Mouse (Mus musculus) right cerebral cortex, postnatal 10 days (tissue): ENCODE results near the gene Mrgpre.

Experiments
- DNase-seq, 2 experiments: peaks; one replicate each; pipeline ENCODE4 v3.0.0; 2021; ENCODE audit warnings: low spot score in 2 of 2

Gene Mrgpre

DNA sequence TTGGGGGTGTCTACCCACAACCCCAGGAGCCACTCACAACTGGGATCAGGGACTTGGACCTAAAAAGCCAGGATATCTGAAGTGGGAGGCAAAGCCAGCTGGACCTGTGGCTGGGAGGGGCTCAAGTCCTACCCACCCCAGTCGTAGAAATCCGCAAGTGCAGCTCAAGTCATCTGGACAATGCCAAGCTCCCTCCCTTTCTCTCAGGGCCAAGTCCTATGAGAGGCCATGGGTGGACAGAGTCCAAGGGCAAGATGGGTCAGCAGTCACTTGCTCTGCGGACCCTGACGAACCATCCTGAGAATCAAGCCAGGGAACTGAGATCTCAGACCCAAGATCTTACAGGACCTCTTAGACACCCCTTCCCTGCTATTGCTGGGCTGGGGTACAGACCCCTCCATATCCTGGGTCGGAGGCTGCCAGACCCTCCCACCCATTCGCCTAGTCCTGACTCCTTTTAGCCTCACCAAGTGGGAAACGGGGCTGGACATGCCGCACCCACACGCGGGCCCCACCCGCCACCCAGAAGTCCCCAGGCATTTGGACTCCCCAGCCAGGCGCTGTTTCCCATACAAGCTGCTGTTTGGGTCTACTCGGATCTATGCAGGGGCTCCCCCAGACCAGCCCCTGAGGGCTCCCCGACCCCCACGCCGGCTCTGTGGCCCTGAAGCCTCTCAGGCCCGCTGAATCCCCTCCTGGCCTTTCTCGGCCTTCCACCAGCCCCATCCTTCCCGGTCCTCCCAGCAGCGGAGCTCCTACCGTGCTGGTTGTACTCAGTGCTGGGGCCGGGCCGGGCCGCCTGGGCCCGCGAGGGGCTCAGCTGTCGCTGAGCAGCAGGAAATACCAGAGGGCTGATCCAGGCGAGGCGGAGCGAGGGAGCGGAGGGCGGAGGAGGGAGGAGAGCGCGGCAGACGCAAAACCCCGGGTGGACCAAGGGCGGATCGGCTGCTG lies 44.5 kb downstream of the Mrgpre start:
- DNase-seq = peak; percentile 89 to 91

DNA sequence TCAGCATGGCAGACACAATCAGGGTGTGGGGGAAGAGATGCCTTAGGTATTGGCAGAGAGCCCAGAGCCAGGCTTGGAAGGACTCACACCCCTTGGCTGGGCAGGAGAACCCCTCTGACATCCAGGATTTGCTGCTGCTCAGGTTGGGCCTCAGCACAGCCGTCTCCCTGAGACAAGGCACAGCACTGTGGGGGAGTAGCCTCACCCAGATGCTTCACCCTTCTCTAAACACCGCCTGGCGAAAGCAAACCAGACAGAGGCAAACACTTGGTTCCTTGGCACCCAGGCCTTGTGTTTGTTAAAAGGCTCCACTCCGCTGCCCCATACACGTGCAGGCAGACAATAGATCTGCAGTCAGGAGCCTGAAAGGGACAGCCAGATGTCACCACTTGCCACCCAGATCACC lies 45.7 kb downstream of the Mrgpre start:
- DNase-seq = peak in 1 of 2 experiments; percentile 37

DNA sequence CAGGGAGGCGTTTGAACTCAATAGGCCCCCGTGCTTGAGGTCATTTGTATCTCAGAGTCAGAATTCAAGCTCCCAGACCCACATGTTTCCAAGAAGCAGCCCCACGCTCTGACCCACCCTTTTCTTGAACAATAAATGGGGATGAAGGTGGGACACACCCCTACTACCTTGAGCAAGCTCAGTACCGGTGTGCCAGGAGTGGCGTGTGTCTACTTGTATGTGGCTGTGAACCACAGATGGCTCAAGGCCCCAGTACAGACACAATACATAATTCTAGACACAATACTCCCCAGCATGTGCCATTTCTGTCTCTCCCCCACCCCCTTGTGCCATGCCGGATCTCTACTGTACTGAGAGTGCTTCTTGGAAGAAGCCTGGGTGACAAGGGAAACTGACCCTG lies 46.1 kb downstream of the Mrgpre start:
- DNase-seq = no peak

DNA sequence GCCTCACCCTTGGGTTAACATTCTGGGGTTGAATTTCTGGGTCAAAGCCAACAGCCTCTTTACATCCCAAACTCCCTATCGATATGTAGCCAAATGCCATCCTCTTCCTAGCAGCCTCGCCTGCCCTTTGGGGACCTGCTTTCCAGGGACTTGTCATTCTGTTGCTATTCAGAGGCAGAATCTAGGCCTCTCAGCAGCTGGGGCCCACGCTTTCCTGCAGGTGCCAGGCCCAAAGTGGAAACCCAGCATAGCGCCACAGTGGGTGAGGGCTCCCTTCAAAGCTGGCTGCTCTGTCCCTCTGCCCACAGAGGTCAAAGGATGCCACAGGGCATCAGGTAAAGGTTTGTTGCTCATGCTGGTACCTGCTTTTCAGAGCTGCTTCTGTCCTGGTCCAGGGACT lies 50.6 kb downstream of the Mrgpre start:
- no peak for DNase-seq

DNA sequence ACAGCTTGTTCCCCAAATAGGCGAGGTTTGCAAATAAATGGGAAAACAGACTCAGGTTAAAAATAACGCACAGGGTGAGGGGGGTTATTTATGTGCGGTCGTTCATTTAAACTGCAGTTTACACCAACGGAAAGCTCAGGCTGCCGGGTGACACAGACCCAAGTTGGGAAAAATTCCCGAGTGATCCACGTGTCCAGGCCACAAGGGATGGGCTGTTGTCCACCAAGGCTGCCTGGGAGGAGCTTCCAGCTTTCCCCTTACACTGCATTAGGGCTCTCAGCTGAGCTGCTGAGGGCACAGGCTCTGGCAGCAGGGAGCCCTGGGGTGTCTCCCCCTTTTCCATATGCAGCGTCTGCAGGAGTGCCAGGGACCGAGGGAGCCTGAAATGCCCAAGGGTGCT lies 54.4 kb downstream of the Mrgpre start:
- DNase-seq = no peak
